Mouse (Mus musculus) hindbrain, embryonic 16.5 days (tissue): Measurements from ENCODE around the gene Kmt5b. TPM values are rescaled to one million over a fixed set of nuclear protein-coding genes. Genes with fewer than 3 reads are reported as not detected.

ENCODE experiments used
- ATAC-seq: fragments of 200-750 bp; cut with Nextera tagmentation; 2 replicates; pipeline ENCODE4 v1.8.0; 2017; ENCODE audit warnings: moderate TSS enrichment, moderate library complexity
- H3K27ac ChIP-seq: fragments of 300-500 bp; sonication (generic); 2 replicates; pipeline ENCODE4 v1.5.1; 2014; ENCODE audit warnings: low read depth, mild to moderate bottlenecking, control low read depth, low read length, moderate library complexity
- H3K27me3 ChIP-seq: fragments of 300-500 bp; sonication (generic); replicated peaks from 2 replicates; pipeline ENCODE4 v1.6.1; 2014; ENCODE audit warnings: low read length; ENCODE audit not compliant: control insufficient read depth, insufficient read depth
- H3K36me3 ChIP-seq: fragments of 300-500 bp; sonication (generic); 2 replicates; pipeline ENCODE4 v1.6.1; 2014; ENCODE audit warnings: mild to moderate bottlenecking, low read length, moderate library complexity, mixed read lengths; ENCODE audit not compliant: control insufficient read depth, insufficient read depth
- H3K4me1 ChIP-seq: fragments of 300-500 bp; sonication (generic); 2 replicates; pipeline ENCODE4 v1.6.1; 2014; ENCODE audit warnings: low read depth, low read length; ENCODE audit not compliant: control insufficient read depth, insufficient read depth
- H3K4me2 ChIP-seq: fragments of 300-500 bp; sonication (generic); 2 replicates; pipeline ENCODE4 v1.6.1; 2014; ENCODE audit warnings: mild to moderate bottlenecking, low read length, control low read depth, moderate library complexity
- H3K4me3 ChIP-seq: fragments of 300-500 bp; sonication (generic); 2 replicates; pipeline ENCODE4 v1.5.1; 2014; ENCODE audit warnings: mild to moderate bottlenecking, low read length, control low read depth, moderate library complexity
- H3K9ac ChIP-seq: fragments of 300-500 bp; sonication (generic); 2 replicates; pipeline ENCODE4 v1.6.1; 2014; ENCODE audit warnings: low read depth, mild to moderate bottlenecking, control low read depth, low read length, moderate library complexity
- H3K9me3 ChIP-seq: fragments of 300-500 bp; sonication (generic); 2 replicates; pipeline ENCODE4 v1.6.1; 2014; ENCODE audit warnings: mild to moderate bottlenecking, low read length, moderate library complexity; ENCODE audit not compliant: control insufficient read depth
- WGBS: fragments of 180-500 bp; shearing (Covaris S2); extraction: QIAGEN DNeasy Blood & Tissue Kit; methylation state at CpG from one replicate; pipeline ENCODE4 v1.1.7; 2014; 5-methylcytosine and 5-hydroxymethylcytosine counted together
- polyA plus RNA-seq: library from polyadenylated mRNA; unstranded; fragments of >200 nt; fragmentation: Nextera tagmentation; extraction: Ambion mirVana; gene quantifications from 2 replicates; pipeline ENCODE4 v1.2.1, GENCODE M21; 2015

The Kmt5b gene
- polyA plus RNA-seq, 1 experiment from 2014 or later = 32.4 TPM

DNA sequence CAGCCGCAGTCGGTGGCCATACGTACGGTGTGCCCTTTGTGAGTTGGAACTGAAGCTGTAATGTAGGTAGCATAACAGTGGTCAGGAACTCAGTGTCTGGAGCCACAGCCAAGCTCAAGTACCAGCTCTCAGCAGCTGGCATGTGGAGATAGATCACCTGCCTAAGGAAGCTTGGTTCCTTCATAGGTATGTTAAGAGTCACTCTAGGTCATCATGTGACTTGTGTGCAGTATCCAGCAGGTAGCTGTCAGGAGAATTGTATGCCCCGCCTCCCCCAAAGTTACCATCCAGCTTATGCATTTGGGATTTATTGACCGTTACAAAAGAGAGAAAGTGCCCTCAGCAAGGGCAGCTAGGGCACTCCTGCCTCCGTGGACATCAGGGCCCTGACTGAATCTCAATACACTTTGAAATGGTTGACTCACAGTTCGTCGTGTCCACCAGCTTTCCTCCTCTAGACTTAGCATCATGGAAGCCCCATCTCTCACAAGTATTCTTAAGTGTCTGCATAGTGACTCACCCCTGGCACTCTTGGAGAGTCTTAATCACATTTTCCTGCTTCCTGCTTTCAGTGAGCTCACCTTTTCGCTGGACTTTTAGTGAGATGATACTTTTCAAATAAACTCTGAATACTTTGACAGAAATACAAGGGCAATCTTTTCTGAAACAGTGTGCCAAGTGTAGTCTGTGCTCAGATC lies 43.5 kb downstream of the Kmt5b start:
- ATAC-seq = no peak
- Histone ChIP-seq H3K36me3 (peaks cover 38% of the 10 kb centered on the region), H3K27ac (no peak overlapping the region), H3K9me3 (no peaks in the 10 kb centered on the region), H3K4me3 (no peak overlapping the region), H3K4me1 (no peaks in the 10 kb centered on the region), H3K4me2 (no peak overlapping the region), H3K9ac (no peak overlapping the region), H3K27me3 (no peaks in the 10 kb centered on the region)
- WGBS = 94% methylated on average over 10 of the region's 10 CpGs

DNA sequence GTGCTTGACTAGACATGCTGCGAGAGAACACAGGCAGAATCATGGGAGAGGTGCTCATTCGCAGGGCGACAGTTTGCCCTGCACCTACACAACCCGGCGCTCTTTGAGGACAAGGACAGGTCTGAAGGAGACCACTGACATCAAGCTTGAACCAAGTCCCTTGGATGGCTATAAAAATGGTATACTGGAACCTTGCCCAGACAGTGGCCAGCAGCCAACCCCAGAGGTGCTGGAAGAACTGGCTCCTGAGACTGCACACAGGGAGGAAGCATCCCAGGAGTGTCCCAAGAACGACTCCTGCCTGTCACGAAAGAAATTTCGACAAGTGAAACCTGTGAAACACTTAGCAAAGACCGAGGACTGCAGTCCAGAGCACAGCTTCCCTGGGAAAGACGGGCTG lies 47.2 kb downstream of the Kmt5b start:
- no peak overlapping the region for H3K4me2 ChIP-seq
- no peak overlapping the region for H3K4me3 ChIP-seq
- 91% methylated on average over 10 of the region's 10 CpGs for WGBS
- H3K27ac ChIP-seq = no peak overlapping the region
- ATAC-seq = no peak
- H3K9me3 ChIP-seq = no peaks in the 10 kb centered on the region
- peaks cover 30% of the 10 kb centered on the region for H3K36me3 ChIP-seq
- no peak overlapping the region for H3K9ac ChIP-seq
- no peaks in the 10 kb centered on the region for H3K4me1 ChIP-seq
- no peaks in the 10 kb centered on the region for H3K27me3 ChIP-seq

- no peak for ATAC-seq
- Histone ChIP-seq H3K9ac (no peak overlapping the region), H3K4me3 (no peak overlapping the region), H3K4me1 (no peaks in the 10 kb centered on the region), H3K27ac (no peak overlapping the region), H3K36me3 (peaks cover 23% of the 10 kb centered on the region), H3K27me3 (no peaks in the 10 kb centered on the region), H3K4me2 (no peak overlapping the region), H3K9me3 (no peaks in the 10 kb centered on the region)
- 87% methylated on average over 12 of the region's 12 CpGs for WGBS
These were observed 48.6 kb downstream of the Kmt5b start for GRCm38 (mm10) chr19:3815824-3816223.

GRCm38 (mm10) chr19:3819080-3819479 lies 51.9 kb downstream of the Kmt5b start:
- Histone ChIP-seq H3K9ac (no peak overlapping the region), H3K27ac (no peak overlapping the region), H3K27me3 (no peaks in the 10 kb centered on the region), H3K4me2 (no peak overlapping the region), H3K36me3 (peaks cover 21% of the 10 kb centered on the region), H3K4me1 (no peaks in the 10 kb centered on the region), H3K4me3 (no peak overlapping the region), H3K9me3 (no peaks in the 10 kb centered on the region)
- ATAC-seq = no peak
- WGBS = 76% methylated on average over 2 of the region's 2 CpGs

- ATAC-seq = no peak
- Histone ChIP-seq H3K4me1 (no peaks in the 10 kb centered on the region), H3K4me2 (no peak overlapping the region), H3K27ac (no peak overlapping the region), H3K9ac (no peak overlapping the region), H3K9me3 (no peaks in the 10 kb centered on the region), H3K27me3 (no peaks in the 10 kb centered on the region), H3K36me3 (peaks cover 15% of the 10 kb centered on the region), H3K4me3 (no peak overlapping the region)
- WGBS = 85% methylated on average over 2 of the region's 2 CpGs
These were observed 52.8 kb downstream of the Kmt5b start for GRCm38 (mm10) chr19:3819899-3820444.

DNA sequence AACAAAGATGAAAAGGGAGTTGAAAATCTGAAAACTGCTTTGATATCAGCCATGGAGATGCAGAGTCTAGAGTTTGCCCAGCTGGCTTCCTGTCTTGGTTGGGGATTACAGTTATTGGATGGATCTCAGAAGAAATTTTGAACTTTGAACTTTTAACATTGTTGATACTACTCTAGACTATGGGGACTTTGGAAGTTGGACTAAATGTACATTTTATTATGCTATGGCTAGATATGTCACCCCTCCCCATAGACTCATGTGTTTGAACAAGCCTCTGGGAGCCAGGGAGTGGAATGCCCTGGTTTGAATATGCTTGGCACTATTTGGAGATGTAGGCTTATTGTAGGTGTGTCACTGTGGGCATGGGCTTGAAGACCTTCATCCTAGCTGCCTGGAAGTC lies 57.8 kb downstream of the Kmt5b start:
- H3K9ac ChIP-seq = no peak overlapping the region
- no peaks in the 10 kb centered on the region for H3K36me3 ChIP-seq
- H3K4me1 ChIP-seq = no peaks in the 10 kb centered on the region
- ATAC-seq = no peak
- no peaks in the 10 kb centered on the region for H3K27me3 ChIP-seq
- no peak overlapping the region for H3K27ac ChIP-seq
- no peak overlapping the region for H3K4me2 ChIP-seq
- no peaks in the 10 kb centered on the region for H3K9me3 ChIP-seq
- no peak overlapping the region for H3K4me3 ChIP-seq

- H3K36me3 ChIP-seq = no peaks in the 10 kb centered on the region
- H3K4me1 ChIP-seq = no peaks in the 10 kb centered on the region
- H3K27me3 ChIP-seq = no peaks in the 10 kb centered on the region
- no peaks in the 10 kb centered on the region for H3K9me3 ChIP-seq
- no peak overlapping the region for H3K4me3 ChIP-seq
- 82% methylated on average over 3 of the region's 3 CpGs for WGBS
- no peak overlapping the region for H3K9ac ChIP-seq
- H3K4me2 ChIP-seq = no peak overlapping the region
- no peak for ATAC-seq
- no peak overlapping the region for H3K27ac ChIP-seq
These were observed 62.6 kb downstream of the Kmt5b start for GRCm38 (mm10) chr19:3829863-3830262.

- Histone ChIP-seq H3K9ac (no peak overlapping the region), H3K4me3 (no peak overlapping the region), H3K4me1 (no peaks in the 10 kb centered on the region), H3K4me2 (no peak overlapping the region), H3K36me3 (no peaks in the 10 kb centered on the region), H3K27ac (no peak overlapping the region), H3K9me3 (no peaks in the 10 kb centered on the region), H3K27me3 (no peaks in the 10 kb centered on the region)
- ATAC-seq = no peak
- 55% methylated on average over 8 of the region's 8 CpGs for WGBS
These were observed 64.5 kb downstream of the Kmt5b start for GRCm38 (mm10) chr19:3831716-3832115.

GRCm38 (mm10) chr19:3832851-3833353 lies 65.7 kb downstream of the Kmt5b start:
- Histone ChIP-seq H3K9ac (no peak overlapping the region), H3K9me3 (no peaks in the 10 kb centered on the region), H3K4me2 (no peak overlapping the region), H3K27ac (no peak overlapping the region), H3K4me3 (no peak overlapping the region), H3K36me3 (no peaks in the 10 kb centered on the region), H3K4me1 (no peaks in the 10 kb centered on the region), H3K27me3 (no peaks in the 10 kb centered on the region)
- ATAC-seq = no peak
- 71% methylated on average over 4 of the region's 4 CpGs for WGBS
